Mouse (Mus musculus) forebrain, postnatal 0 days (tissue): ENCODE measurements at regions not wholly inside any gene's neighbourhood (a gene's known extent, or its start where the extent isn't known, plus 50 kb on each side); places are given as distances from the start of the nearest gene placed in this dataset.
A peak's percentile ranks its signal among the peaks of the same experiment; 100 is the strongest.
"Not testable (repeated sequence)": the region's sequence is repeated elsewhere in the genome, so short reads cannot be mapped to it uniquely, and the experiment has no call there.

Experiments
- ATAC-seq: fragments of 200-750 bp; cut with Nextera tagmentation; 2 replicates; pipeline ENCODE4 v1.8.0; 2017; ENCODE audit warnings: mild to moderate bottlenecking, moderate library complexity
- DNase-seq: peaks from one replicate; pipeline ENCODE4 v3.0.0-alpha.2; 2015
- H3K27ac ChIP-seq: fragments of 300-500 bp; sonication (generic); 2 replicates; pipeline ENCODE4 v1.5.1; 2014; ENCODE audit warnings: low read depth, mild to moderate bottlenecking, antibody characterized with exemption, low read length, moderate library complexity, mixed read lengths
- H3K27me3 ChIP-seq: fragments of 300-500 bp; sonication (generic); 2 replicates; pipeline ENCODE4 v1.6.1; 2014; ENCODE audit warnings: mild to moderate bottlenecking, low read length, mixed read lengths; ENCODE audit not compliant: insufficient read depth
- H3K36me3 ChIP-seq: fragments of 300-500 bp; sonication (generic); 2 replicates; pipeline ENCODE4 v1.6.1; 2014; ENCODE audit warnings: mild to moderate bottlenecking, moderate library complexity; ENCODE audit not compliant: insufficient read depth
- H3K4me1 ChIP-seq: fragments of 300-500 bp; sonication (generic); 2 replicates; pipeline ENCODE4 v1.6.1; 2014; ENCODE audit warnings: antibody characterized with exemption; ENCODE audit not compliant: insufficient read depth
- H3K4me2 ChIP-seq: fragments of 300-500 bp; sonication (generic); 2 replicates; pipeline ENCODE4 v1.6.1; 2014; ENCODE audit warnings: low read depth, mild to moderate bottlenecking, moderate library complexity
- H3K4me3 ChIP-seq: fragments of 300-500 bp; sonication (generic); 2 replicates; pipeline ENCODE4 v1.5.1; 2014; ENCODE audit warnings: low read depth, low read length, mixed read lengths
- H3K9ac ChIP-seq: fragments of 300-500 bp; sonication (generic); 2 replicates; pipeline ENCODE4 v1.6.1; 2014; ENCODE audit warnings: mild to moderate bottlenecking
- H3K9me3 ChIP-seq: fragments of 300-500 bp; sonication (generic); 2 replicates; pipeline ENCODE4 v1.6.1; 2016; ENCODE audit warnings: low read length
- CTCF ChIP-seq: sonication (generic); IDR thresholded peaks from 2 replicates; pipeline ENCODE4 v1.5.1; 2016; ENCODE audit warnings: antibody characterized with exemption, control low read depth, low read depth
- WGBS: fragments of 180-500 bp; shearing (Covaris S2); extraction: QIAGEN DNeasy Blood & Tissue Kit; methylation state at CpG from one replicate; pipeline ENCODE4 v1.1.7; 2014; 5-methylcytosine and 5-hydroxymethylcytosine counted together

DNA sequence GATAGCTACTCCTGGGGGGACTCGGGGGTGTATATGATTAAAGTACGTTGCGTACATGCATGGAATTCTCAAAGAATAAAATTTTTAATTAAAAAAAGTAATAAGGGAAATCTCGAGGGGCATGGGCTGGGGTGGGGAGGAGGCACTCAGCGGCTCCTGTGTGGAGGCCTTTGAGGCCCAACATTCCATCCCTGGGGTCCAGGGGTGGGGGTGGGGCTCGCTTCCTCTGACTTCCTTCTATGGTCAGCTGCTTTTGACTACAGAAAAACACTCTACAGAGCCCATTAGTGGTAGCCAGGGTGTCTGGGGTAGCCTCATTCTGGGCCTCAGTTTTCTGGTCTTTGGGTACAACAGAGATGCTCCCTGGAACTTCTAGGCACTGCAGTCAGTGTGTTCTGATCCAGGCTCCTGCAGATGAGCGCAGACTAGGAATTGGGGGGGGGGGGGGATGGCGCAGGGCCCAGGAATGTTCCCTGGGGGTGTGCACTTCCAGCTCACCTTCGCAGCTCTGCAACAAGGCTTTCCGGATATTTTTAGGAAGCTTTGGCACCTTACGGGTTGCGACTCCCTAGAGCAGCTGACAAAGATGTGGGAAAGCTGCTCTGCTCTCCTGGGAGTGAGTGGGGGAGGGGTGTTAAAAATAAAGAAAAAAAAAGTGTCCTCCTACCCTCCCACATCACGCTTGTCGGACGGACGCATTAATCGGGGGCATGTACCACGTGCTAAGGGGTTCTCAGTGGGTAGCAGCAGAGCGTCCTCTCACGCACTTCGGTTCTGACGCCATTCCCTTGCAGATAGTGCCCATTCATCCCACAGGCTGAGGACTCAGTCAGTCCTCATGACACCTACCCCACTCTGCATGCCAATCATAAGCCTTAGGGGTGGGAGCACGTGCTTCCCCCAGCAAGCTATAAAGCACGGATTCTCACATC is 89.1 kb downstream of the Rhob start:
- Histone ChIP-seq H3K4me3 (no peak overlapping the region), H3K9ac (no peak overlapping the region), H3K9me3 (no peaks in the 10 kb centered on the region), H3K27me3 (no peaks in the 10 kb centered on the region), H3K4me2 (0 out of 2 replicates have a peak overlapping the region, but pooled peaks have one; percentile 10), H3K36me3 (no peaks in the 10 kb centered on the region), H3K4me1 (no peaks in the 10 kb centered on the region), H3K27ac (no peak overlapping the region)
- ATAC-seq = peak; percentile 77
- no peak for TF ChIP-seq CTCF
- WGBS = 60% methylated on average over 24 of the region's 24 CpGs
- DNase-seq = no peak

GRCm38 (mm10) chr12:8402084-8402483 is 88.9 kb downstream of the Hs1bp3 start:
- H3K9ac ChIP-seq = no peak overlapping the region
- DNase-seq = no peak
- H3K4me3 ChIP-seq = no peak overlapping the region
- no peak for TF ChIP-seq CTCF
- ATAC-seq = no peak
- no peak overlapping the region for H3K27ac ChIP-seq
- no peaks in the 10 kb centered on the region for H3K4me1 ChIP-seq
- no peak overlapping the region for H3K4me2 ChIP-seq
- H3K27me3 ChIP-seq = no peaks in the 10 kb centered on the region
- no peaks in the 10 kb centered on the region for H3K36me3 ChIP-seq
- no peaks in the 10 kb centered on the region for H3K9me3 ChIP-seq
- 39% methylated on average over 5 of the region's 5 CpGs for WGBS

DNA sequence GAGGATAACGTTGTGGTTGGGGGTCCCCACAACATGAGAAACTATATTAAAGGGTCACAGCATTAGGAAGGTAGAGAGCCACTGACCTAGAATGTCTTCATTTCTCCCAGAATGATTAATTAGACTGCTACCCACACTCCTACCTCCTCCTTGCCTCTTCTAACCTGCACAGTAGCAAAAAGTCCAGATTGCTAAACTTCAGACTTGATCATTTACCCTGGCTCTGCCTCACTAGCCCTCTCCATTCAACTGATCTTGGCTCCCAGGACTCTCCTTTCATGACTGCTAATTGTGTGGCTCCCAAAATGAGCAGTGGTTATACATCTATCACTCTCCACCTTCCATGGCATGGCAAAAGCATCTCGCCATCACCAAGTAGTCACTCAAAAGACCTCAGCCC is 88.1 kb downstream of the Hs1bp3 start:
- Histone ChIP-seq H3K9me3 (no peaks in the 10 kb centered on the region), H3K36me3 (no peaks in the 10 kb centered on the region), H3K4me1 (no peaks in the 10 kb centered on the region), H3K4me2 (no peak overlapping the region), H3K9ac (no peak overlapping the region), H3K4me3 (no peak overlapping the region), H3K27ac (no peak overlapping the region), H3K27me3 (no peaks in the 10 kb centered on the region)
- no peak for TF ChIP-seq CTCF
- no peak for DNase-seq
- no peak for ATAC-seq
- 75% methylated on average over 2 of the region's 2 CpGs for WGBS

DNA sequence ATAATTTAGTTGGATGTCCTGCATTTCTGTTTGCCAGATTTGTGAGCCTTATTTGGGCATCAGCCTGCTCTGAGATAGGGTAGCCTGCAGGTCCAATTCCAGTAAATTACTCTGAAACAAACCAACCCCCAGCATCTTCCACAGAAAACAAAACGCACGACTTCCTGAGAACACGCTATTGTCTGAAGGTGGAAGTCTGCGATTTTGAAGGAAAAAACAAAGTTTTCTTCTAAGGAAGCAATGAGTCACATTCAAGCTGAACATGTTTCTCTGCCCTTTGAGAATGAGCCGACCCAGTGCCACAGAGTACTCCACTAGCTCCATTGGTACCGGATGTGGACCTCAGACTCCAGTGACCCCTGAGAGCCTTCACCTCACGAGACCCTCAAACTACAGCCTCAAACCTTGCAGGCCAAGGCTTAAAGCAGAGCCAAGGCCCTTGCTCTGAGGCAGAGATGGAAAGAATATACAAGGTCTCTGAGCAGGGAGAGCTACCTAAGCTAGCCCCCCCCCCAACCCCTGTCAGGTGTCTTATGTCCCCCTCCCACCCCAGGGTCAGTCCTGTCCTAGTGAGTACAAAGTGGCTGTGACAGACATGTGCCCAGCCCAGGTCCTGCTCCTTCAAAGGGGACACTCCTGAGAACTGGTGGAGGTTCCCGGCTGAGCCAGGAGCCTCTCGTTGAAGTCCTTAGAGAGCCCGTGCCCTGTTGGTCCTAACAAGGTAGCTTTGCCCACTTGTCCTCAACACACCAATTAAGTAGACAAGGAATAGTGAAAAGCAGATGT is 87.3 kb downstream of the Hs1bp3 start:
- H3K4me1 ChIP-seq = no peaks in the 10 kb centered on the region
- H3K4me2 ChIP-seq = no peak overlapping the region
- DNase-seq (no peak), ATAC-seq (no peak)
- no peak overlapping the region for H3K4me3 ChIP-seq
- H3K36me3 ChIP-seq = no peaks in the 10 kb centered on the region
- no peaks in the 10 kb centered on the region for H3K27me3 ChIP-seq
- WGBS = 88% methylated on average over 10 of the region's 10 CpGs
- no peak for TF ChIP-seq CTCF
- H3K27ac ChIP-seq = no peak overlapping the region
- H3K9ac ChIP-seq = no peak overlapping the region
- no peaks in the 10 kb centered on the region for H3K9me3 ChIP-seq

GRCm38 (mm10) chr12:8398852-8399251 is 85.6 kb downstream of the Hs1bp3 start:
- H3K9ac ChIP-seq = no peak overlapping the region
- H3K4me3 ChIP-seq = no peak overlapping the region
- no peak for DNase-seq
- H3K9me3 ChIP-seq = no peaks in the 10 kb centered on the region
- no peak overlapping the region for H3K27ac ChIP-seq
- ATAC-seq = no peak
- WGBS = 76% methylated on average over 3 of the region's 3 CpGs
- H3K36me3 ChIP-seq = no peaks in the 10 kb centered on the region
- H3K27me3 ChIP-seq = no peaks in the 10 kb centered on the region
- H3K4me1 ChIP-seq = no peaks in the 10 kb centered on the region
- H3K4me2 ChIP-seq = no peak overlapping the region
- no peak for TF ChIP-seq CTCF

- not testable (repeated sequence) for H3K4me1 ChIP-seq, H3K4me2 ChIP-seq, H3K9ac ChIP-seq, H3K9me3 ChIP-seq, ATAC-seq, DNase-seq, H3K27me3 ChIP-seq, H3K36me3 ChIP-seq, H3K27ac ChIP-seq, H3K4me3 ChIP-seq
- 86% methylated on average over 6 of the region's 6 CpGs for WGBS
Observed at GRCm38 (mm10) chr12:8396408-8396807, 83.2 kb downstream of the Hs1bp3 start.

GRCm38 (mm10) chr12:8394894-8395297 is 81.7 kb downstream of the Hs1bp3 start:
- no peaks in the 10 kb centered on the region for H3K9me3 ChIP-seq
- no peaks in the 10 kb centered on the region for H3K4me1 ChIP-seq
- H3K4me2 ChIP-seq = no peak overlapping the region
- no peak for TF ChIP-seq CTCF
- WGBS = 29% methylated on average over 6 of the region's 6 CpGs
- H3K27ac ChIP-seq = no peak overlapping the region
- H3K36me3 ChIP-seq = no peaks in the 10 kb centered on the region
- DNase-seq (peak; percentile 32), ATAC-seq (peak; percentile 75)
- no peak overlapping the region for H3K9ac ChIP-seq
- no peak overlapping the region for H3K4me3 ChIP-seq
- H3K27me3 ChIP-seq = no peaks in the 10 kb centered on the region
